Mouse (Mus musculus) stomach, postnatal 0 days (tissue): ENCODE results near the gene Sgms1. TPM values are rescaled to one million over a fixed set of nuclear protein-coding genes. Genes with fewer than 3 reads are reported as not detected.

Source experiments
- ATAC-seq: fragments of 200-750 bp; cut with Nextera tagmentation; 2 replicates; pipeline ENCODE4 v1.8.0; 2017; ENCODE audit not compliant: low FRiP score, low TSS enrichment
- DNase-seq: peaks from one replicate; pipeline ENCODE4 v3.0.0-alpha.2; 2016; ENCODE audit warnings: low spot score
- H3K27ac ChIP-seq: fragments of 300-500 bp; sonication (generic); replicated peaks from 2 replicates; pipeline ENCODE4 v1.5.1; 2014; ENCODE audit warnings: mild to moderate bottlenecking, control low read depth
- H3K27me3 ChIP-seq: fragments of 300-500 bp; sonication (generic); 2 replicates; pipeline ENCODE4 v1.6.1; 2014; ENCODE audit warnings: low read length; ENCODE audit not compliant: control insufficient read depth, insufficient read depth
- H3K36me3 ChIP-seq: fragments of 300-500 bp; sonication (generic); 2 replicates; pipeline ENCODE4 v1.6.1; 2014; ENCODE audit warnings: low read length, mixed read lengths; ENCODE audit not compliant: control insufficient read depth, insufficient read depth
- H3K4me1 ChIP-seq: fragments of 300-500 bp; sonication (generic); replicated peaks from 2 replicates; pipeline ENCODE4 v1.6.1; 2014; ENCODE audit warnings: antibody characterized with exemption; ENCODE audit not compliant: control insufficient read depth, insufficient read depth
- H3K4me2 ChIP-seq: fragments of 300-500 bp; sonication (generic); replicated peaks from 2 replicates; pipeline ENCODE4 v1.6.1; 2014; ENCODE audit warnings: low read depth, mild to moderate bottlenecking, control low read depth, moderate library complexity
- H3K4me3 ChIP-seq: fragments of 300-500 bp; sonication (generic); 2 replicates; pipeline ENCODE4 v1.5.1; 2014; ENCODE audit warnings: low read depth, low read length, control low read depth
- H3K9ac ChIP-seq: fragments of 300-500 bp; sonication (generic); 2 replicates; pipeline ENCODE4 v1.6.1; 2014; ENCODE audit warnings: mild to moderate bottlenecking, low read length, control low read depth, mixed read lengths
- H3K9me3 ChIP-seq: fragments of 300-500 bp; sonication (generic); 2 replicates; pipeline ENCODE4 v1.6.1; 2016; ENCODE audit warnings: low read length; ENCODE audit not compliant: control insufficient read depth
- CTCF ChIP-seq: IDR thresholded peaks from 2 replicates; pipeline ENCODE4 v1.5.1; 2016; ENCODE audit warnings: antibody characterized with exemption, low read depth, mild to moderate bottlenecking, moderate library complexity
- EP300 ChIP-seq: optimal IDR thresholded peaks from 2 replicates; pipeline ENCODE3; 2016; ENCODE audit warnings: antibody characterized with exemption
- WGBS: fragments of 180-500 bp; shearing (Covaris S2); extraction: QIAGEN DNeasy Blood & Tissue Kit; methylation state at CpG from one replicate; pipeline ENCODE4 v1.1.7; 2014; 5-methylcytosine and 5-hydroxymethylcytosine counted together
- polyA plus RNA-seq: library from polyadenylated mRNA; unstranded; fragments of >200 nt; fragmentation: Nextera tagmentation; extraction: Ambion mirVana; gene quantifications from 2 replicates; pipeline ENCODE4 v1.2.1, GENCODE M21; 2015

Sgms1 gene
- polyA plus RNA-seq, 1 experiment from 2014 or later = 29.3 TPM

DNA sequence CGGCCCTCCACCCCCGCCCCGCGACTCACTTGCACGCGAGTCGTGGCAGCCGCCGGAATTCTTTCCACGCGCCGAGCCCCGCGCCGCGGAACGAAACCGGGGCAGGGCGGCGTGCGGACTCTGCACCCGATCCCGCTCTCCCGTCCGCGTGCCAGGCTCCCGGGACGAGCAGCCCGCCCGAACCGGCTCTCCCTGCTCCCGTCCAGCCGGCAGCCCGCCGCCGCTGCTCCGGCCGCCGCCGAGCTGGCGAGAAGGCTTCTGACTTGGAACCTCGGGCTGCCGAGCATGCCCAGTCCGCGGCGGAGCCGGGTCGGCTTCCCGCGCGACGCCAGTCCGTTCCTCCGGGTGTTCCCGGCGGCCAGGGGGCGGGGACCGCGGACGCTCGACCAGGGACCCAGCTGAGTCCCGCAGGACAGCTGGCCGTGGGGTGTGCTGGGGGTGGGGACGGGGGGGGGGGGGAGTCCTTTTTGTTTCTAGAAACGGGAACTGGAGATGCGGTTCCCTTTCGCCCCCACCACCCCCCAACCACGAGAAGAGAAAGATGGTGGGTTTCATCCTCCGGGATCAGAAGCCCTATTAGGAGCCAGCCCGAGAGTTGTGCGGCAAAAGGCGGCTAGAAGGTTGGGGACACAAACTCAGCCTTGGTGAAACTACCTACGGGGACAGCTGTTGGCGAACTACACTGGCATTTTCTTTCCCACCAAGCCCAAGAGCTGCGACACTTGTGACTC is 1.2 kb downstream of the Sgms1 start:
- H3K9ac ChIP-seq = peak overlapping the region; percentile 86
- DNase-seq = peak; percentile 95
- H3K4me3 ChIP-seq = peak overlapping the region; percentile 87
- ATAC-seq = peak; percentile 91
- no peak for TF ChIP-seq CTCF
- TF ChIP-seq EP300 = no peak
- H3K4me2 ChIP-seq = peak overlapping the region; percentile 97
- H3K4me1 ChIP-seq = peaks cover 9% of the 10 kb centered on the region; the same call in 1 of the 2 replicates
- under 1% methylated on average over 22 of the region's 75 CpGs for WGBS
- H3K27ac ChIP-seq = peak overlapping the region; percentile 97
- H3K9me3 ChIP-seq = no peaks in the 10 kb centered on the region
- no peaks in the 10 kb centered on the region for H3K27me3 ChIP-seq
- H3K36me3 ChIP-seq = no peaks in the 10 kb centered on the region

DNA sequence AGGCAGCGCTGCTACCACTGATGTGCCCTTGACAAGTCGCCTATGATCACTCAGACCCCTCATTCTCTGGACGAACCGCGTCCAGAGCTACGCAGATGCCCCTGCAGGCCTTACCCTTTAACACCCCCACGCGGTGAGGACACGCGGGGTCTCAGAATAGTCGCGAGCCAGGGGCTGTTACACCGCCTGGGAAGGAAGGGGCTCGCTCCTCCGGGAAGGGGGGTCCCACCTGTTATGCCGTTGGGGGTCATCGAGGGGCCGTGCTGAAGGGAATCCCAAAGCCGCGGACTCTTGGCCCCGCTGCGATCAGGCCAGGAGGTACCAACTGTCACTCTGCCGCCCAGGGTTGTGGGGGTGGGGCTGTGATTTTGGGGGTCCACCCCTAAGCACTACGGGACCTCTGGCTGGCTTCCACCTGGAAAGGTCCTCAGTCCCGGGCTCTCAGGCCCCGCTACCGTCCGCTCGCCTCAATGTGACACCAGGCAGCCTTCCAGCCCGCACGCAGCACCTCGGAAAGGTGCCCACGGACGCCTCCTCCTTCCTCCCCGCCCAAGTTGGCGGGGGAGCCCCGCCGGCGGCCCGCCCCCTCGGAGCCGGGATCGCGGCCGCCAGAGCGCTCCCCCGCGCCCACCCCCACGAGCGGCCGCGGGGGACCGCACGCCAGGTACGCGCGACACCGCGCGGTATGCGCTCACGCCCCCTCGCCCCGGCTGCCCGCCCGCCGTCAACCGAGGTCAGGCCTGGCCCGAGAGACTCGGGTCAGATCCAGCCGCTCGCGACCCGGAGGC is 1.9 kb downstream of the Sgms1 start:
- H3K27ac ChIP-seq = peak overlapping the region; percentile 97
- H3K4me3 ChIP-seq = peak overlapping the region; percentile 87
- H3K4me2 ChIP-seq = peak overlapping the region; percentile 97
- TF ChIP-seq EP300 (no peak), CTCF (peak; percentile 56)
- H3K9ac ChIP-seq = peak overlapping the region; percentile 86
- peaks cover 9% of the 10 kb centered on the region; the same call in 1 of the 2 replicates for H3K4me1 ChIP-seq
- peak; percentile 33 for ATAC-seq
- DNase-seq = peak; percentile 64
- no peaks in the 10 kb centered on the region for H3K27me3 ChIP-seq
- no peaks in the 10 kb centered on the region for H3K36me3 ChIP-seq
- H3K9me3 ChIP-seq = no peaks in the 10 kb centered on the region
- WGBS = under 1% methylated on average over 69 of the region's 74 CpGs

DNA sequence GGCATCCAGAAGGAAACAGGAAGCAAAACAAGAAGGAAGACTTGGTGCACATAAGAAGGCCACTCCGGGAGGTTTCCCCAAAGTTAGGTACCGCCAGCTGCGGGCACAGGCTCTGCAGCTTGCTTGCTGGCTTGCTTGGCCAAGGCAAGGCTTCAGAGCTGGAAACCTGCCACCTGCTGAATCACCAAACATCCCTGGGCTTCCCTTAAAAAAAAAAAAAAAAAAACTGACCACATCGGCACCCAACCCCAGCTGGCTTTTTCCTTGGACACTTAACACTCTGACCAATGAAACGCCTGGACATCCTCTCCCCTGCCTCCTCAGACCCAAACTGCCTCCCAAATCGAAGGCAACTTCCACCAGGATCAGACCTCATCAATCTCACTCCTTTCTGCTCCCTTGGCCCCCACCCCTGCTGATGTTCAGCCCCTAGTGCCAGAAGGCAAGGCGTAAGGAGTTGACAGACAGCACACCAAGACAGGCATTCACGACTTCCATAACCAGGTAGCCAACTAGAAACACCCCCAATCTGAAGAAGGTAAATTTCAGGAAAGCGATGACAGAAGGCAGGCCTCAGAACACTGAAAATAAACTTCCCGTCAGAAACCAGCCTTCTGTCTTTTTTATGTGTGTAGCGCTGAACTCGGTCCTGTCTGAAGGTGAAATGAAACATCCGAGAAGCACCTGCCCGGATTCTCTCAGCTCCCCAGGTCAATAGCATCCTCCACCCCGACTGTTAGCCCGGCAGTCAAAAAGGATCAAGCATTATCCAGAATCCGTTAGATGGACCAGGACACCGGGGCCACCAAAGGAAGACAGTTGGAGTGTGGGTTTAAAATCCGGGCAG is 2.7 kb downstream of the Sgms1 start:
- TF ChIP-seq CTCF (no peak), EP300 (no peak)
- DNase-seq = peak; percentile 77
- Histone ChIP-seq H3K27me3 (no peaks in the 10 kb centered on the region), H3K4me3 (peak overlapping the region; percentile 87), H3K36me3 (no peaks in the 10 kb centered on the region), H3K27ac (peak overlapping the region; percentile 45; the same call in 1 of the 2 replicates), H3K4me1 (peaks cover 9% of the 10 kb centered on the region; the same call in 1 of the 2 replicates), H3K9me3 (no peaks in the 10 kb centered on the region), H3K4me2 (peak overlapping the region; percentile 97), H3K9ac (peak overlapping the region; percentile 86)
- 17% methylated on average over 19 of the region's 19 CpGs for WGBS
- ATAC-seq = no peak

DNA sequence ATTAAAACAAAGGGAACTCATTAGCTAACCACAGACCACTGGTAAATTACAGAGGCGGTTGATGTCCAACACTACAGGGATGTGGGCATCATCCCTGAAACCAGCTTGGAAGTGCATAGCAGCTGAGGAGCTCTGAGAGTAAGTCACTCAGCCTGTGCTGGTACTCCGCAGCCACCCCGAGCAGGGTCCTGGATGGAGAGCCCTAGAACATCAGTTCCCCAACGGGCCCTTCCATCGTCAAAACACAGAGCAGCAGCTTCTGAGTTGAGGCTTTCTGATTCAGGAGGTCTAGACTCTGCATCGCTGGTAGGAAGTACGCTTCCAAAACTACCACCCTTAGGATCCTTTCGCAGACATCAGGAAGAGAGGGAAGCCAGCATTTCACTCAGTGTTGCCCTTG is 5.8 kb downstream of the Sgms1 start:
- no peak overlapping the region for H3K9ac ChIP-seq
- no peaks in the 10 kb centered on the region for H3K36me3 ChIP-seq
- 96% methylated on average over 8 of the region's 8 CpGs for WGBS
- peaks cover 5% of the 10 kb centered on the region; the same call in 1 of the 2 replicates for H3K4me1 ChIP-seq
- no peaks in the 10 kb centered on the region for H3K27me3 ChIP-seq
- no peak overlapping the region for H3K4me3 ChIP-seq
- DNase-seq (no peak), ATAC-seq (no peak)
- TF ChIP-seq EP300 = no peak
- no peak for TF ChIP-seq CTCF
- no peak overlapping the region for H3K27ac ChIP-seq
- H3K9me3 ChIP-seq = no peaks in the 10 kb centered on the region
- no peak overlapping the region for H3K4me2 ChIP-seq

DNA sequence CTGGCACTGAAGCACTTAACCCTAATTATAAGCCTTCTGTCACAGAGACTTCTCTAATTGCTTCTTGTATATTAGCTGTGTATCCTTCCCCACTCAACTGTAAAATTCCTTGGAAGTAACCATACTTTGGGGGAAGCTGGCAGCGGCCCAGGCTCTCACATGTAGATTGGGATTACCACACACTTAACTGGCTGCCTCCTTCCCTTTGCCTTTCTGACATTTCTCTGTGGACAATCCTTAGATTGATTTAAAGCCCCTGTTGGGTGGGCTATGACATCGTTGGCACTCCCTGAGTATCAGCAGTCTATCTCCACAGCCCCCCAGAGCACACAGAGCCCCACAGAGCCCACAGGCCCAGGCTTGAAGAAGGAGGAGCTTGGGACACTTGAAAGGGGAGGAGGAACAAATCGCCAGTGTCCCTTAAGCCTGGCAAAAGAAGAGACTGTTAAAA is 8.0 kb downstream of the Sgms1 start:
- no peak for ATAC-seq
- Histone ChIP-seq H3K9me3 (no peaks in the 10 kb centered on the region), H3K27me3 (no peaks in the 10 kb centered on the region), H3K27ac (no peak overlapping the region), H3K4me2 (no peak overlapping the region), H3K4me1 (peaks cover 14% of the 10 kb centered on the region), H3K4me3 (no peak overlapping the region), H3K36me3 (no peaks in the 10 kb centered on the region), H3K9ac (no peak overlapping the region)
- DNase-seq = no peak
- WGBS = 64% methylated on average over 3 of the region's 3 CpGs
- no peak for TF ChIP-seq EP300
- TF ChIP-seq CTCF = no peak
